Mouse (Mus musculus): Measurements from ENCODE around the gene Mllt1.
"Not testable (repeated sequence)": the region's sequence is repeated elsewhere in the genome, so short reads cannot be mapped to it uniquely, and the experiment has no call there.

The Mllt1 gene

GRCm38 (mm10) chr17:56934545-56935330 lies 477 bp downstream of the Mllt1 start:
- DNase-seq (ENCODE audit: low spot score in 2 of 2): no peak

- DNase-seq (ENCODE audit: low spot score in 2 of 2): no peak
Measured at GRCm38 (mm10) chr17:56933395-56933794, 1.8 kb downstream of the Mllt1 start.

GRCm38 (mm10) chr17:56930026-56930425 lies 5.2 kb downstream of the Mllt1 start:
- no peak for DNase-seq (ENCODE audit: low spot score in 2 of 2)

GRCm38 (mm10) chr17:56929530-56929929 lies 5.7 kb downstream of the Mllt1 start:
- no peak for DNase-seq (ENCODE audit: low spot score in 2 of 2)

GRCm38 (mm10) chr17:56929101-56929500 lies 6.1 kb downstream of the Mllt1 start:
- DNase-seq (ENCODE audit: low spot score in 2 of 2): no peak

GRCm38 (mm10) chr17:56925998-56926397 lies 9.2 kb downstream of the Mllt1 start:
- no peak for DNase-seq (ENCODE audit: low spot score in 2 of 2)

- no peak for DNase-seq (ENCODE audit: low spot score in 2 of 2)
Measured at GRCm38 (mm10) chr17:56919725-56920124, 15.5 kb downstream of the Mllt1 start.

GRCm38 (mm10) chr17:56917166-56917565 lies 18.0 kb downstream of the Mllt1 start:
- DNase-seq (ENCODE audit: low spot score in 2 of 2): no peak

- DNase-seq (ENCODE audit: low spot score in 2 of 2): no peak
Measured at GRCm38 (mm10) chr17:56913444-56913843, 21.8 kb downstream of the Mllt1 start.

GRCm38 (mm10) chr17:56913023-56913422 lies 22.2 kb downstream of the Mllt1 start:
- no peak for DNase-seq (ENCODE audit: low spot score in 2 of 2)

GRCm38 (mm10) chr17:56909764-56910163 lies 25.5 kb downstream of the Mllt1 start:
- not testable (repeated sequence) for DNase-seq (ENCODE audit: low spot score in 2 of 2)

- DNase-seq (ENCODE audit: low spot score in 2 of 2): no peak
Measured at GRCm38 (mm10) chr17:56907887-56908286, 27.3 kb downstream of the Mllt1 start.

GRCm38 (mm10) chr17:56907096-56907495 lies 28.1 kb downstream of the Mllt1 start:
- DNase-seq (ENCODE audit: low spot score in 2 of 2): no peak

GRCm38 (mm10) chr17:56906166-56906565 lies 29.0 kb downstream of the Mllt1 start:
- no peak for DNase-seq (ENCODE audit: low spot score in 2 of 2)

- DNase-seq (ENCODE audit: low spot score in 2 of 2): no peak
Measured at GRCm38 (mm10) chr17:56902698-56903097, 32.5 kb downstream of the Mllt1 start.

GRCm38 (mm10) chr17:56897630-56898195 lies 37.5 kb downstream of the Mllt1 start:
- DNase-seq (ENCODE audit: low spot score in 2 of 2): peak; percentile 74 to 76

- no peak for DNase-seq (ENCODE audit: low spot score in 2 of 2)
Measured at GRCm38 (mm10) chr17:56896513-56897129, 38.6 kb downstream of the Mllt1 start.

GRCm38 (mm10) chr17:56895368-56895918 lies 39.8 kb downstream of the Mllt1 start:
- DNase-seq (ENCODE audit: low spot score in 2 of 2): no peak

- no peak for DNase-seq (ENCODE audit: low spot score in 2 of 2)
Measured at GRCm38 (mm10) chr17:56890018-56890417, 45.2 kb downstream of the Mllt1 start.

GRCm38 (mm10) chr17:56888050-56888449 lies 47.2 kb downstream of the Mllt1 start:
- no peak for DNase-seq (ENCODE audit: low spot score in 2 of 2)

- DNase-seq (ENCODE audit: low spot score in 2 of 2): peak; percentile 22 to 36
Measured at GRCm38 (mm10) chr17:56884809-56885208, 50.4 kb downstream of the Mllt1 start.

- DNase-seq (ENCODE audit: low spot score in 2 of 2): no peak
Measured at GRCm38 (mm10) chr17:56884331-56884730, 50.9 kb downstream of the Mllt1 start.

- no peak for DNase-seq (ENCODE audit: low spot score in 2 of 2)
Measured at GRCm38 (mm10) chr17:56883612-56884011, 51.6 kb downstream of the Mllt1 start.

Measured in spleen, postnatal 36 days (tissue).